Mouse (Mus musculus) CD4-positive naive resting alpha-beta T cell, adult 57 days (primary cell): ENCODE results near the gene Slc24a2. TPM values are rescaled to one million over a fixed set of nuclear protein-coding genes. Genes with fewer than 3 reads are reported as not detected.

Experiments used
- total RNA-seq: library from RNA; stranded (reverse); gene quantifications from one replicate; pipeline ENCODE4 v1.2.4, GENCODE M21; 2023

Slc24a2 gene
- not detected for total RNA-seq

DNA sequence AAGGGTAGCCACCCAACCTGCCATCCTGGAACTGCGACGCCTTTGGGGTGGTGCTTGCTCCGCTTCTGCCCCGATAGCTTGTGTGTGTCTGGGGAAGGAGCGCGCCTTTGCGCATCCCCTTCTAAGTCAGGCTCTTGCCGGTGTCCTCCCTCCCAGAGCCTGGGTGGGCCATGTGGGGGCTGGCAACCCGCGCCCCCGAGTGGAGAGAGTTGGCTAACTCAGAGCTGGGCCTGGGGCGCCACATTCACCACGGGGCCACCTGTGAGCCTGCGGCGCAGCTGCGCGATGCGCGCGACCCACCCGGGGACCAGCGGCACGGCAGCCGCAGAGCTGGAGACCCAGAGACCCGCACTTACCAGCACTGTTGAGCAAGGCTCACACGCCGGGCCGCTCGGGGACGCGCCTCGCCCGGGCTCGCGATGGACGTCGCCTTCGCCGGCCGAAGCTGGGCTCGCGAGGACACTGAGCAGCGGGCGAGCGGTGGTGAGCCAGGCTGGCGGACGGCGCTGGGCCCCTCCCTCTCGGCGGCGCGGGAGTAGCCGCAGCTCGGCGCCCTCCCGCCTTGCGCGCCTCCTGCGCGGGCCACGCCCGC, at the start of gene Slc24a2:
TSS of gene Slc24a2 (minus strand) at position 518 of the 592 bp plus-strand sequence.

